Mouse (Mus musculus) heart, postnatal 0 days (tissue): ENCODE measurements around the gene Hpgds.

Experiments
- CTCF ChIP-seq: IDR thresholded peaks from 2 replicates; pipeline ENCODE4 v1.5.1; 2016; ENCODE audit warnings: antibody characterized with exemption, control low read depth, low read depth
- EP300 ChIP-seq: IDR thresholded peaks from 2 replicates; pipeline ENCODE4 v1.6.1; 2016; ENCODE audit warnings: antibody characterized with exemption, low read depth

GRCm38 (mm10) chr6:65159381-65159942 is 14.8 kb upstream of the Hpgds start:
- TF ChIP-seq CTCF (no peak), EP300 (no peak)
